Mouse (Mus musculus): ENCODE results near the gene Lrrc7. TPM values are rescaled to one million over a fixed set of nuclear protein-coding genes. Genes with fewer than 3 reads are reported as not detected.

Lrrc7 gene
- polyA plus RNA-seq, 1 experiment from 2014 or later, result 4.4 TPM

DNA sequence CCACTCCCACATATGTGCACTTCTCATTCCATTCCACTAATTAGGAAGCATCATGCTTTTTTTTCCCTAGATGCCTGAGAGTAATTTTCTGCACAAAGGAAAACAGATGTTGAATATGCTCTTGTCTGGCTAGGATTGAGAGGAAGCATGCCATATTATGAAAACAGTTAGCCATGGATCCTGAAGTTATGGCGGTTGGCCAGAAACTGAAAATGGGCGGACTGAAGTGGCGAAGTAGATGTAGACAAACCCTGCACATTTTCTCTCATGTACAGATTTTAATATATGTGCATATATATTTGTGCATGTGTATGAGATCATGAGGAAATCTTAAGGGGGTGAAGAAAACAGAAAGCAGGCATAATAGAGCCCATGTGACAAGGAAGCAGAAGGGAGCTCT is 407.9 kb downstream of the Lrrc7 start:
- ATAC-seq (ENCODE audit: insufficient number of reproducible peaks, insufficient read depth, low FRiP score, low read depth), result no peak
- no peak overlapping the region for H3K4me3 ChIP-seq (ENCODE audit: low read depth, low read length)
- no peaks in the 10 kb centered on the region for H3K27me3 ChIP-seq (ENCODE audit: control insufficient read depth, insufficient read depth, low read length)
- no peaks in the 10 kb centered on the region for H3K36me3 ChIP-seq (ENCODE audit: control insufficient read depth, insufficient read depth, low read length)
- no peak overlapping the region for H3K9ac ChIP-seq (replicated peaks; ENCODE audit: low read depth, low read length)
- no peak overlapping the region for H3K4me2 ChIP-seq (replicated peaks; ENCODE audit: low read depth, low read length)
- no peak overlapping the region for H3K27ac ChIP-seq (ENCODE audit: low read length)
- no peaks in the 10 kb centered on the region for H3K9me3 ChIP-seq (ENCODE audit: control insufficient read depth, low read depth, low read length)
- no peaks in the 10 kb centered on the region for H3K4me1 ChIP-seq (ENCODE audit: control insufficient read depth, insufficient read depth, low read length)
- 89% methylated on average over 3 of the region's 3 CpGs for WGBS

DNA sequence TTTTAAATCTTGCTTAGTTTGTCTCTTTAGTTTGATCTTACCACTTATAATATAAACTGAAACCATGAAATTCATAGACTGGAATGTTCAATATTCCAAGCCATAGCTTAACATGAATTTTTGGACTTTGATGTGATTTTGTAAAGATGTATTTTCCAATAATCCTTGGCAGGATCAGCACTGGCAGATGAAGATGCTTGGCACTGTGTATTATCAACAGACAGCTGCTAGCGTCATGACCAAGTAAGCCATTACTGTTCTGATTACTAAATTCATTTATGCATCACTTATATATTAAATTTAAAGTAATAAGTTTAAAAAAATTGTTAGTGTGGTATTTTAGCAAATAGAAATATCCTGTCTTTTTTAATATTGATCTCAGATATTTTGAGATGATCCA is 413.0 kb downstream of the Lrrc7 start:
- no peak for ATAC-seq (ENCODE audit: insufficient number of reproducible peaks, insufficient read depth, low FRiP score, low read depth)
- Histone ChIP-seq H3K4me1 (ENCODE audit: control insufficient read depth, insufficient read depth, low read length) (no peaks in the 10 kb centered on the region), H3K9me3 (ENCODE audit: control insufficient read depth, low read depth, low read length) (no peaks in the 10 kb centered on the region), H3K27me3 (ENCODE audit: control insufficient read depth, insufficient read depth, low read length) (no peaks in the 10 kb centered on the region), H3K9ac (replicated peaks; ENCODE audit: low read depth, low read length) (no peak overlapping the region), H3K4me2 (replicated peaks; ENCODE audit: low read depth, low read length) (no peak overlapping the region), H3K36me3 (ENCODE audit: control insufficient read depth, insufficient read depth, low read length) (no peaks in the 10 kb centered on the region), H3K4me3 (ENCODE audit: low read depth, low read length) (no peak overlapping the region), H3K27ac (ENCODE audit: low read length) (no peak overlapping the region)
- 87% methylated on average over 1 of the region's 1 CpGs for WGBS

DNA sequence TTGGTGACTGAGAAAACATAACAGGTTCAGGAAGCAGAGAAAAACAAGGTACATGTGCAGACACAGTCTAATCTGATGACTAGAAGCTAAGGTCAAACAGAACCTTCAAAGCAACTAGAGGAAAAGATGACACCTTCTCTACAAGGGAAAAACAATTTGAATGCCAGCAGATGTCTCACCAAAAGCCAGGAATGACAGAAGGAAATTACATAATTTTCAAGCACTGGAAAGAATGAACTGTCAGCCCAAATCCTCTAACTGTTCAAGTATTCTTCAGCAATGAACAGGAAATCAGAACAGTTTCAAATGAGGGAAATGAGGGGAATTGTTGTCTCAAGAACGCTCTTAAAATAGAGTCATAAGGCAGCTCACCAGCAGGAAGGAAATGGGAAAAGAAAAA is 421.4 kb downstream of the Lrrc7 start:
- Histone ChIP-seq H3K4me2 (replicated peaks; ENCODE audit: low read depth, low read length) (no peak overlapping the region), H3K4me3 (ENCODE audit: low read depth, low read length) (no peak overlapping the region), H3K27ac (ENCODE audit: low read length) (no peak overlapping the region), H3K27me3 (ENCODE audit: control insufficient read depth, insufficient read depth, low read length) (no peaks in the 10 kb centered on the region), H3K4me1 (ENCODE audit: control insufficient read depth, insufficient read depth, low read length) (no peaks in the 10 kb centered on the region), H3K9ac (replicated peaks; ENCODE audit: low read depth, low read length) (no peak overlapping the region), H3K36me3 (ENCODE audit: control insufficient read depth, insufficient read depth, low read length) (no peaks in the 10 kb centered on the region), H3K9me3 (ENCODE audit: control insufficient read depth, low read depth, low read length) (no peaks in the 10 kb centered on the region)
- 78% methylated on average over 1 of the region's 1 CpGs for WGBS
- no peak for ATAC-seq (ENCODE audit: insufficient number of reproducible peaks, insufficient read depth, low FRiP score, low read depth)

DNA sequence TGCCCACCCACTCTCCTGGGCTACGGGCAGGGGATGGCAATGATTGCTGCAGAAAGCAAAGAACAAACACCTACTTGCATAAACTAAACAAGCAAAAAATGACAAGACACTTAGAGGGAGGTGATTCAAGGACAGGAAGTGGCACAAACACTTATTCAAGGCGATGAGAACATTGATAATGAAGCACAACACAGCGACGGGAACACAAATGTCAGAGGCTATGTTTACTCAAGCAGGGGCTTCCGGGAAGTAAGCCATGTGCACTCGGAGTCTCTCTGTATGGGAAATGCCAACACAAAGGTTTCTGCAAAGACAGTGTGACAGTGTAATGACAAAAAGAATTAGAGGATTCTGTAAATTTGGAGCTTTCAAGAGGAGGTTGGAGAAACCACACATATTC is 424.2 kb downstream of the Lrrc7 start:
- H3K4me3 ChIP-seq (ENCODE audit: low read depth, low read length), result no peak overlapping the region
- H3K27me3 ChIP-seq (ENCODE audit: control insufficient read depth, insufficient read depth, low read length), result no peaks in the 10 kb centered on the region
- H3K9ac ChIP-seq (replicated peaks; ENCODE audit: low read depth, low read length), result no peak overlapping the region
- no peaks in the 10 kb centered on the region for H3K4me1 ChIP-seq (ENCODE audit: control insufficient read depth, insufficient read depth, low read length)
- no peak overlapping the region for H3K27ac ChIP-seq (ENCODE audit: low read length)
- H3K36me3 ChIP-seq (ENCODE audit: control insufficient read depth, insufficient read depth, low read length), result no peaks in the 10 kb centered on the region
- ATAC-seq (ENCODE audit: insufficient number of reproducible peaks, insufficient read depth, low FRiP score, low read depth), result no peak
- H3K4me2 ChIP-seq (replicated peaks; ENCODE audit: low read depth, low read length), result no peak overlapping the region
- WGBS, result 43% methylated on average over 6 of the region's 6 CpGs
- H3K9me3 ChIP-seq (ENCODE audit: control insufficient read depth, low read depth, low read length), result no peaks in the 10 kb centered on the region

DNA sequence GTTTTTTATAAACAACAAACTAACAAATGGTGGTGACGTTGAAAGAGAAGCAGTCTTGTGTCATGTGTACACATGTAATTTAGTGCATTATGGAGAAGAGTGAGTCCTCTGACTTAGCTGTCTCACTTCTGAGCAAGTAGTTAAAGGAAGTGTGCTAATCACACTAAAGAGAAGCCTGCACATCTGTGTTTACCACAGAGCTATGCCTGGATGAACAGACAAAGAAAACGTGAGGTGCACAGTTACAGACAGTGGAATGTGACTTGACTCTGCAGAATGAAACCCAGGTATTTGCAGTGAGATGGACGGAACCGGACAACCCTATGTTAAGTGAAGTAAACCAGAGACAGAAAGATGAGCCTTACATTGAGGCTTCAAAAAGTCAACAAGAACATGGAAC is 430.3 kb downstream of the Lrrc7 start:
- ATAC-seq (ENCODE audit: insufficient number of reproducible peaks, insufficient read depth, low FRiP score, low read depth), result no peak
- Histone ChIP-seq H3K9ac (replicated peaks; ENCODE audit: low read depth, low read length) (no peak overlapping the region), H3K4me2 (replicated peaks; ENCODE audit: low read depth, low read length) (no peak overlapping the region), H3K27me3 (ENCODE audit: control insufficient read depth, insufficient read depth, low read length) (no peaks in the 10 kb centered on the region), H3K27ac (ENCODE audit: low read length) (no peak overlapping the region), H3K4me3 (ENCODE audit: low read depth, low read length) (no peak overlapping the region), H3K9me3 (ENCODE audit: control insufficient read depth, low read depth, low read length) (no peaks in the 10 kb centered on the region), H3K4me1 (ENCODE audit: control insufficient read depth, insufficient read depth, low read length) (no peaks in the 10 kb centered on the region), H3K36me3 (ENCODE audit: control insufficient read depth, insufficient read depth, low read length) (no peaks in the 10 kb centered on the region)
- WGBS, result 69% methylated on average over 4 of the region's 4 CpGs

DNA sequence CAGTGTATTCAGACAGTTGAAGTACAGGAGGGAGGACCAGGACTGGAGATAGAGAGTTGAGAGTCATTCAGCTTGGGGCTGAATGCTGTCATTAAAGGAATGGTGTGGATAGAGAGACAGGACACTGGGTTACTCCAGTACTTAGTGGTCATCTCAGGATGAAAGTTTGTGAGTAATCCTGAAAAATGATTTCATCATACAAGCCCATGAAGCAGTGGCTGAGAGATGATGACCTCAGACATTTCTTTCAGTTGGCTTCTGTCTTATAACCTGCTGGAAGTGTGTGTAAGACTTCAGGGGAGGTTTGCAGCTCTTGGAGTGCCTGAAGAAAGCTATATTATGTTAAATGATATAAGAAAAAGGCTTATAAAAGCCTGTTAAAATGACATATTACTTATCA is 430.8 kb downstream of the Lrrc7 start:
- H3K9ac ChIP-seq (replicated peaks; ENCODE audit: low read depth, low read length), result no peak overlapping the region
- H3K36me3 ChIP-seq (ENCODE audit: control insufficient read depth, insufficient read depth, low read length), result no peaks in the 10 kb centered on the region
- no peak overlapping the region for H3K4me3 ChIP-seq (ENCODE audit: low read depth, low read length)
- no peaks in the 10 kb centered on the region for H3K9me3 ChIP-seq (ENCODE audit: control insufficient read depth, low read depth, low read length)
- no peaks in the 10 kb centered on the region for H3K4me1 ChIP-seq (ENCODE audit: control insufficient read depth, insufficient read depth, low read length)
- no peak overlapping the region for H3K4me2 ChIP-seq (replicated peaks; ENCODE audit: low read depth, low read length)
- H3K27me3 ChIP-seq (ENCODE audit: control insufficient read depth, insufficient read depth, low read length), result no peaks in the 10 kb centered on the region
- ATAC-seq (ENCODE audit: insufficient number of reproducible peaks, insufficient read depth, low FRiP score, low read depth), result no peak
- no peak overlapping the region for H3K27ac ChIP-seq (ENCODE audit: low read length)

DNA sequence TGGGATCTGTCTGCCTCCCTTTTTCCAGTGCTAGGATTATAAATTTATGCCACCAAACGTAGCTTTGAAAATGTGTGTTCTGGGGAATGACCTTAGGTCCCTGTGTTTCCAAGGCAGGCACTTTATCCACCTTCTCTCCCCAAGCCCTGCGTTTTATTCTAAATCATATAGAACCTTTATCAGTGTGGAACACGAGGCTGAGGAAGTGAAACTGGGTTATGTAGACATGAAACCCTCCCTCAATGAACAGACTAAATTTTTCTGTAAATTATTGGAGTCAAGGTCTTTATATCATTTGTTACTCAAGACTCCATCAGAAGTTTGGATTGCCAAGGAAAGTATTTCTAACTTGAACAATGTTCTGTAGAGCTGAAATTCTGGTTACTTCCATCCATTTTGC is 439.1 kb downstream of the Lrrc7 start:
- Histone ChIP-seq H3K9ac (replicated peaks; ENCODE audit: low read depth, low read length) (no peak overlapping the region), H3K4me3 (ENCODE audit: low read depth, low read length) (no peak overlapping the region), H3K27ac (ENCODE audit: low read length) (no peak overlapping the region), H3K4me2 (replicated peaks; ENCODE audit: low read depth, low read length) (no peak overlapping the region), H3K27me3 (ENCODE audit: control insufficient read depth, insufficient read depth, low read length) (no peaks in the 10 kb centered on the region), H3K4me1 (ENCODE audit: control insufficient read depth, insufficient read depth, low read length) (no peaks in the 10 kb centered on the region), H3K9me3 (ENCODE audit: control insufficient read depth, low read depth, low read length) (no peaks in the 10 kb centered on the region), H3K36me3 (ENCODE audit: control insufficient read depth, insufficient read depth, low read length) (no peaks in the 10 kb centered on the region)
- 58% methylated on average over 3 of the region's 3 CpGs for whole genome bisulfite sequencing
- no peak for ATAC-seq (ENCODE audit: insufficient number of reproducible peaks, insufficient read depth, low FRiP score, low read depth)

DNA sequence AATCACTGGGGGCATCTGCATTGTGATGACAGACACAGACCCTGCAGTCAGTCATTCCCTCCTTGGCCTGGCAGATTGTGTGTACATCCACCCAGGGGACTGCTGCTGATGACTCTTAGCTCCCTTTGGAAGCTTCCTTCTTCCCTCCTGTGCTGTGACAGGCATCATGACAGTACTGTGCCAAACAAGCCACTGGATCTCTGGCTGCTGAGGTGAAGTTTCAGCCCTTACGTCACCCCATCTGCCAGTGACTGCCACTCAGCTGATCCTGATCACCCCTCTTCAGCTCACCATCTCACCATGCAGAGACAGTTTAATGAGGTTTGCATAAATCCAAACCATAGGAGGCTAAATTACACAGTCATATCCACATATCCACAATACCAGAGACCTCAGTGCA is 456.8 kb downstream of the Lrrc7 start:
- no peaks in the 10 kb centered on the region for H3K4me1 ChIP-seq (ENCODE audit: control insufficient read depth, insufficient read depth, low read length)
- ATAC-seq (ENCODE audit: insufficient number of reproducible peaks, insufficient read depth, low FRiP score, low read depth), result no peak
- no peak overlapping the region for H3K9ac ChIP-seq (replicated peaks; ENCODE audit: low read depth, low read length)
- no peak overlapping the region for H3K4me3 ChIP-seq (ENCODE audit: low read depth, low read length)
- H3K36me3 ChIP-seq (ENCODE audit: control insufficient read depth, insufficient read depth, low read length), result no peaks in the 10 kb centered on the region
- no peak overlapping the region for H3K27ac ChIP-seq (ENCODE audit: low read length)
- WGBS, result 79% methylated on average over 1 of the region's 1 CpGs
- H3K4me2 ChIP-seq (replicated peaks; ENCODE audit: low read depth, low read length), result no peak overlapping the region
- no peaks in the 10 kb centered on the region for H3K9me3 ChIP-seq (ENCODE audit: control insufficient read depth, low read depth, low read length)
- no peaks in the 10 kb centered on the region for H3K27me3 ChIP-seq (ENCODE audit: control insufficient read depth, insufficient read depth, low read length)

DNA sequence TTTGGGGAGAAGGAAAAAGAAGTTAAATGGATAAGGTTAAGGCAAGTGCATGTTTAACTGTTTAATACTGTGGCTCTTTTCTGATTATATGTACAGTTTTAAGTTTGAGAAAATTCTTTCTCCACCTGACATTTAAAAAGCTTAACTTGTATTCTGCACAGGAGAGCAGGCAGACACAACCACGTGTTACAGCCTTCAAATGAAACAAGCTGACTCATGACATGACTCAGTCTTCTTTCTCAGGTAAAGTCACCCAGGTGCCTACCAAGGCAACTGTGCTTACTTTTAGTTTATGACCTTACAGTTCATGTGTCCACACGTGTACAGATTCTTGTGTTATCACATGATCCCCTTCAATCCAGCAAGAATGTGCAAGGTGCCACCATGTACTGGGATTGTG is 458.6 kb downstream of the Lrrc7 start:
- H3K27me3 ChIP-seq (ENCODE audit: control insufficient read depth, insufficient read depth, low read length), result no peaks in the 10 kb centered on the region
- 55% methylated on average over 2 of the region's 2 CpGs for WGBS
- no peak overlapping the region for H3K27ac ChIP-seq (ENCODE audit: low read length)
- no peaks in the 10 kb centered on the region for H3K4me1 ChIP-seq (ENCODE audit: control insufficient read depth, insufficient read depth, low read length)
- H3K9ac ChIP-seq (replicated peaks; ENCODE audit: low read depth, low read length), result no peak overlapping the region
- no peak overlapping the region for H3K4me3 ChIP-seq (ENCODE audit: low read depth, low read length)
- H3K9me3 ChIP-seq (ENCODE audit: control insufficient read depth, low read depth, low read length), result no peaks in the 10 kb centered on the region
- no peak for ATAC-seq (ENCODE audit: insufficient number of reproducible peaks, insufficient read depth, low FRiP score, low read depth)
- H3K36me3 ChIP-seq (ENCODE audit: control insufficient read depth, insufficient read depth, low read length), result no peaks in the 10 kb centered on the region
- no peak overlapping the region for H3K4me2 ChIP-seq (replicated peaks; ENCODE audit: low read depth, low read length)

All from stomach, embryonic 14.5 days (tissue).